Mouse (Mus musculus) duodenum, adult 2 months (tissue): ENCODE data around the gene Gm49352. TPM values are rescaled to one million over a fixed set of nuclear protein-coding genes. Genes with fewer than 3 reads are reported as not detected.

Source experiments
- polyA plus RNA-seq: library from polyadenylated mRNA; depleted of rRNA; stranded (reverse); fragments of >200 nt; gene quantifications from 2 replicates; pipeline ENCODE4 v1.2.3, GENCODE M21; 2012; ENCODE audit warnings: low replicate concordance; rRNA removed

Gene Gm49352
- not detected in 2 replicates for polyA plus RNA-seq

GRCm38 (mm10) chr13:61568074-61568473 is at the start of gene Gm49352:
Gm49352 (minus strand) TSS chr13:61568174.

DNA sequence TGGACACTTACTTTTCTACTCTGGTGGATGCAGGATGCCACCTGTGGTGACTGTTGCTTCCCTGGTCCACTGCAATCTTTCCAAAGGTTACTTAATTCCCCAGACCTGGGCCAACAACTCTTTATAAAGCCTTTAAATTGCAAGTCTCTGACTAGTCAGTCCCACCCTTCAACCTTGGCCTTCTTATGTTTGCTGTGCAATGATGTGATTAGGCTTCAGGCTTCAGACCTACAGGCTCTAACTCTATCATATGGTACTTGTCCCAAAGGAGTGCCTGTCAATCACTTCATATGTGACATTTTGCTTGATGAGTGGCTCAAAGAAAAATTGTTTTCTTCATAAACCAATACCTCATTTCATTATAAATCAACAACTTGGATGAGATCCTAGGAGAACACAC is 2.1 kb upstream of the Gm49352 start, which contains the start of gene Cts3:
TSS of gene Cts3 (minus strand) at position 101 of the 400 bp plus-strand sequence.

DNA sequence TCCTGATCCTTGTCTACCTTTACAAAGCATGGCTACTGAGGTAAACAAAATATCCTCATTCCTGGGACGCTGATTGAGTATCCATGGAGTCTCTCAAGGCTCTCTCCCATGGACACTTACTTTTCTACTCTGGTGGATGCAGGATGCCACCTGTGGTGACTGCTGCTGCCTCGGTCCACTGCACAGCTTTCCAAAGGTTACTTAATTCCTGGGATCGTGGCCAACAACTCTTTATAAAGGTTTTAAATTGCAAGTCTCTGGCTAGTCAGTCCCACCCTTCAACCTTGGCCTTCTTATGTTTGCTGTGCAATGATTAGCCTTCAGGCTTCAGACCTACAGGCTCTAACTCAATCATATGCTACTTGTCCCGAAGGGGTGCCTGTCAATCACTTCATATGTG is 26.3 kb downstream of the Gm49352 start, which contains the start of gene Ctsm:
TSS of gene Ctsm (minus strand) at position 209 of the 400 bp plus-strand sequence.

Other genes with a start within 250 kb of the Gm49352 start
- gene Cts7, start 210.0 kb downstream of the Gm49352 start, polyA plus RNA-seq, result not detected in 2 replicates
- not detected in 2 replicates for gene Ctsm, start 26.3 kb downstream of the Gm49352 start, polyA plus RNA-seq
- gene Cts3, start 2.0 kb upstream of the Gm49352 start, polyA plus RNA-seq, result not detected in 2 replicates